Mouse (Mus musculus) B cell, adult 62 days (primary cell): Measurements from ENCODE around the gene Iqcf5. TPM values are rescaled to one million over a fixed set of nuclear protein-coding genes. Genes with fewer than 3 reads are reported as not detected.

Experiments
- total RNA-seq: library from RNA; stranded (reverse); gene quantifications from 4 replicates; pipeline ENCODE4 v1.2.4, GENCODE M21; 2023

Gene Iqcf5
- total RNA-seq, result not detected in 4 replicates

DNA sequence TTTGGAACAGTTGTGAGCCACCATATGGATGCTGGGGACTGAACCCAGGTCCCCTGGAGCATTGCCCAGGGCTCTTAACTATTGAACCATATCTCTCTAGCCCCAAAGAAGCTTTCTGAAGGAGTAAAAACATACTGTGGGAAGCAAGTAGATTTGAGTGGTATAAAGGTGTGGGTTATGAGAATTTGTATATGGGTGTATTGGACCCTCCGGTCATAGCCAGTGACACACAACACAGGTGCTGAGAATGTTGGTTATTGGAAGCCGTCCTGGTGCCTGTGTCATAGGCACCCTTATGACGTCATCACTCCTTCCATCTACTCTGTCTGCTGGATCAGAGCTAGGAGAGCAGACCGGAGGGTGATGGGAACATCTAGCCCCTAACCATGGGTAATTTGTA, at the start of gene Iqcf5:
Gene Iqcf5 (plus strand): TSS at position 301 of the 400 bp plus-strand sequence.

GRCm38 (mm10) chr9:106465571-106466200, 48.7 kb upstream of the Iqcf5 start, which contains the start of gene Gpr62:
Gene Gpr62, minus strand, starts transcription at chr9:106465938.

GRCm38 (mm10) chr9:106475663-106476001, 38.7 kb upstream of the Iqcf5 start, which contains the start of gene Rrp9:
Gene Rrp9, plus strand, starts transcription at chr9:106475963.

DNA sequence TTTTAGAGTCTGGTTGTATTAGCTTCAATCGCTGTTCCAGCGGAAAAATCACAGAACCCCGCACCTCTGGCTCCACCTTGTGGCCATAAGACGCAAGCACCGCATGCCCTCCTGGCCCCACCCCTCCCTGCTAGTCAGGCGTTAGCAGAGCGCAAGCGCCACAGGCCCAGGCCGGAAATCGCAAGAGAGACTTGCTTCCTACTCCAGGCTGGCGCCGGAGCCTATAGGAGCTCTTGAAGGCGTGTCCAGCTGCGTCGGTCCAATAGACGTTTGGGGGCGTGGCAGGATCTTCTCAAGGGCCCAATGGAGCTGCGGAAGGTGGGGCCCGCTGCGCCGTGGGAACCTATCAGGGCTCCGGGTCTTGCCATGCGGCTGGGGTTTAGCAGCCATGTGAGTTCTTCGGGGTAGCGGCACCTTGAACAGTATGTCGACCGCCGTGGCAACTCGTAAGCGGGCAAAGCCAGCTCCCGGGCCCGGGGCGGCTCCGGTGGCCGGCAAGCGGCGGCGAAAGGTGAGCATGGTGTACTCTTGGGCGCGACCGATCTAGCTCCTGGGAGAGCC, 37.4 kb upstream of the Iqcf5 start, which contains the start of gene Parp3:
Gene Parp3 (minus strand): TSS at position 26 of the 561 bp plus-strand sequence.

DNA sequence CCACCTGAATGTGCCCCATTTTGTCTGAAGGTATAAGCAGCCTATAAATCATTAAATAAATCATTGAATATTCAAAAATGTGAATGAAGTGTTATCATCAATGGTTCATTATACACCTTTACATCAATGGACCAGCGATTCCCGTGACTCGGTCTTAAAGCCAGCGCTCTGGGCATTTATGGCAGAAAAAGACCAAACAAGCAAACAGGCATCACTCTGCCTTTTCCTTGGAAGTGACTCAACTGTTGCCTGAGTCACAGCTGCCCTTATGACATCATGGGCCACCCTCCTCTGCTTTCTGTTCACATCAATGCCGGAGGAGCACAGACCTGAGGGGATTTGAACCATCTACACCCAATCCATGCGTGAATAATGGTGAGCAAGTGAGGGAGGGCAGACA, 14.7 kb upstream of the Iqcf5 start, which contains the start of gene Iqcf1:
Gene Iqcf1 (plus strand): TSS at position 301 of the 400 bp plus-strand sequence.

DNA sequence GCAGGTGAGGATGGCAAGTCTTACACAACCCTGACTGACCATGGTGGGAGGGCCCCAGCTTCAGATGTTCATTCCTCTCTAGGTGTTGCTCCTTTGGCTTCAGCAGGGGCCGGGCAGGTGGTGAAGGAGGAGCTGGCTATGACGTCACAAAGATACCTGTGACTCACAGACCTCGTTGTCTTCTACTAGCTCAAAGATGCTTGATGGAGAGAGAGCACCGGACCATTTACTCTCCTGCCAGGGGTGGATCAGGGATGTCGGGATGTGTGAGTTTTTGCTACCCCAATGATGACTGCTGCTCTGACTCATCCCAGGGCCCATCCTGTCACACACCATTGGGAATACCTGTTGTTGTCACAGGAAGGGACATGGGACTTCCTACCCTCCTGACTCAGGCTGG, 47.2 kb downstream of the Iqcf5 start, which contains the start of gene Iqcf3:
Gene Iqcf3 (minus strand): TSS at position 101 of the 400 bp plus-strand sequence.

Other genes starting within 250 kb of the Iqcf5 start
- 3.2 to 5.0 TPM (median 3.7 TPM) in 4 replicates for gene Poc1a, start 233.5 kb upstream of the Iqcf5 start, total RNA-seq
- 27.9 to 31.0 TPM (median 29.5 TPM) in 4 replicates for gene Dusp7, start 145.9 kb upstream of the Iqcf5 start, total RNA-seq
- gene Rpl29, start 85.1 kb upstream of the Iqcf5 start, total RNA-seq, result 677 to 786 TPM (median 732 TPM) in 4 replicates
- gene Acy1, start 76.3 kb upstream of the Iqcf5 start, total RNA-seq, result 16.8 to 19.5 TPM (median 17.8 TPM) in 4 replicates
- 4.4 to 6.3 TPM (median 5.1 TPM) in 4 replicates for gene Abhd14b, start 67.1 kb upstream of the Iqcf5 start, total RNA-seq
- 7.2 to 9.9 TPM (median 8.4 TPM) in 4 replicates for gene Abhd14a, start 66.9 kb upstream of the Iqcf5 start, total RNA-seq
- 4.8 to 8.3 TPM (median 5.7 TPM) in 4 replicates for gene Pcbp4, start 61.3 kb upstream of the Iqcf5 start, total RNA-seq
- gene Gpr62, start 48.6 kb upstream of the Iqcf5 start, total RNA-seq, result 0.30 to 0.66 TPM (median 0.47 TPM) in 3 of 4 replicates, not detected in the other
- 51.1 to 62.7 TPM (median 59.3 TPM) in 4 replicates for gene Rrp9, start 38.6 kb upstream of the Iqcf5 start, total RNA-seq
- 43.4 to 56.2 TPM (median 50.5 TPM) in 4 replicates for gene Parp3, start 37.6 kb upstream of the Iqcf5 start, total RNA-seq
- not detected in 4 replicates for gene Iqcf1, start 14.6 kb upstream of the Iqcf5 start, total RNA-seq
- gene Iqcf3, start 47.1 kb downstream of the Iqcf5 start, total RNA-seq, result not detected in 4 replicates
- gene Iqcf4, start 56.4 kb downstream of the Iqcf5 start, total RNA-seq, result not detected in 4 replicates
- gene Iqcf6, start 112.0 kb downstream of the Iqcf5 start, total RNA-seq, result not detected in 4 replicates
- not detected in 4 replicates for gene Grm2, start 141.5 kb downstream of the Iqcf5 start, total RNA-seq
- gene Tex264, start 171.4 kb downstream of the Iqcf5 start, total RNA-seq, result 35.4 to 37.0 TPM (median 36.3 TPM) in 4 replicates